Mouse (Mus musculus): Measurements from ENCODE around the gene Elavl1.
"Not testable (repeated sequence)": the region's sequence is repeated elsewhere in the genome, so short reads cannot be mapped to it uniquely, and the experiment has no call there.

The Elavl1 gene

GRCm38 (mm10) chr8:4257350-4257749 is 67.9 kb downstream of the Elavl1 start:
- no peak for DNase-seq

DNA sequence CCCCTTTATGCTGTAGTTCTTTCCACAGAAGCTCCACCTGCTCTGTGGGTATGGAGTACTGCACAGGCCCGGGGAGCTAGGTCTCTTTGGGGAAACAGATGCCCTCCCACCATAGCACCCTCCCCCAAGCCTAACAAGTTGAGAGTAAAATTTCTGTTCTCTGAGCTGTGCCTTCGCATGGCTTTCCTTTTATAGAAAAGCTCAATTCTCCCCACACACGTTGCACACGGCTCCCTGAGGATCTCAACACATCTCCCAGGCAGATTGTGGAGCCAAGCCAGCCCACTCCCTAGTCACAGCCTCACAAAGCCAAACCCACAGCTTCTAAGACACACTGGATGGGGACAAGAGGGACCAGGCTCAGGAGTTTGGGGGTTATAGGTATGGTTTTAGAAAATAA is 68.3 kb downstream of the Elavl1 start:
- no peak for DNase-seq

DNA sequence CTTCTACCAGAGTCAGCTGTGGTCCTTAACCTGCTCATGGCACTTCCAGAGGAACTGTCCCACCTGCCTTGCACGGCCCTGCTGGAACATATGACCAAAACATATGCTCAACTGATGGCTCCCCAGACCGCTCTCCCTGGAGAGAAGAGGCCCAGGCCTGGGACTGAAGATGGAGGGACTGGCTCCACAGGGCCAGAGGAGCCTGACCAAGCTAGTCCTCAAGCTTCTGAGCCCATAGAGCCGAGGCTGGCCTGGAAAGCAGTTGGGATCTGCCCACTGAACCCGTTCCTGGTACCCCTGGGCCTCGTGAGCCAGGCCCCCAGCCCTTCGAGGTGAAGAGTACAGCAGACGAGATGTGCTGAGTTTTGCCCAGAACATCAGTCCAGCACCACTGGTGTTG is 69.7 kb downstream of the Elavl1 start:
- not testable (repeated sequence) for DNase-seq

DNA sequence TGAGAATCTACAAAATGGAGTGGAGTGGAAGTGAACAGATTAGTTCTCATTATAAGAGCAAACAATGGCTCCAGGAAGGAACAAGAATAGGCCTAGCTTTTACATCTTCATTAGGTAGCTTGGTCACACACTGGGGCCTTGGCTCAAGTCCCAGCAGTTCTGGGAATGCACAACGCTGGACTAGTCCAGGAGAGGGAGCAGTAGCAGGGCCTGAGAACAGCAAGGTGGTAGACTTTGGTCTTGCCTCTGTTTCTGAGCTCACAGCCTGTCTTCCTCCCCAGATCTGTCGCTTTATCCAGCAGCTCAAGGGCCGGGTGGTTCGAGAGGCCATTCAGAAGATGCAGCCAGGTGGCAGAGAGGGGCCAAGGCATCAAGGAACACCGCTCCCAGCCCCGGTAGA is 71.2 kb downstream of the Elavl1 start:
- no peak for DNase-seq

- DNase-seq, result peak; percentile 96 to 97
Measured at GRCm38 (mm10) chr8:4252934-4253841, 72.0 kb downstream of the Elavl1 start, which contains the start of gene Snapc2. Gene Snapc2 (plus strand): TSS chr8:4253080.

DNA sequence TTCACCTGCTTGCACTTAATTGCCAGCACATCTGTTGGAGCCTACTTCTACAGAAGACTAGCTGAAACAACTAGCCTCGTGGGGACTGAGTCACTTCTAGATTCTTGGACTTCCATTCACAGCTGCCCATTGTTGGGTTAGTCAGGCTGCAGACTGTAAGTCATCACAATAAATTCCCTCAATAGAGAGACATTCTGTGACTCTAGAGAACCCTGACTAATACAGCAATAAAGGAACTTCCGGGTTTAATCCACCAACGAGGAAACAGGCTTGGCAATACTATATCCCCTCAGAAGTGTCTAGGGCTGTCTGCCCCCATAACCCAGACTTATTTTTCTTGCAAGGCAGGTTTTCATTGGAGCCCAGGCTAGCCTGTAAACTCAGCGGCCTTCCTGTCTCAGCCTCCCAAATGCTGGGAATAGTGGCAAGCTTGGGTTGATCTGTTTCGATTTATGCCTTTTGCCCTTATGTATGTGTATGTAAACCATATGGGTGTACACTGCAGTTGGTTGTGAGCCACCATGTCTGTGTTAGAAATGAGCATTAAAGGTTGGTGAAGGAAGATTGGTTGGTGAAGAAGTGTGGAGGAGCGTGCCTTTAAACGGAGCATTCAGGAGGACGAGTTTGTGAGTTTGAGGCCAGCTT is 73.0 kb downstream of the Elavl1 start:
- DNase-seq, result no peak

DNA sequence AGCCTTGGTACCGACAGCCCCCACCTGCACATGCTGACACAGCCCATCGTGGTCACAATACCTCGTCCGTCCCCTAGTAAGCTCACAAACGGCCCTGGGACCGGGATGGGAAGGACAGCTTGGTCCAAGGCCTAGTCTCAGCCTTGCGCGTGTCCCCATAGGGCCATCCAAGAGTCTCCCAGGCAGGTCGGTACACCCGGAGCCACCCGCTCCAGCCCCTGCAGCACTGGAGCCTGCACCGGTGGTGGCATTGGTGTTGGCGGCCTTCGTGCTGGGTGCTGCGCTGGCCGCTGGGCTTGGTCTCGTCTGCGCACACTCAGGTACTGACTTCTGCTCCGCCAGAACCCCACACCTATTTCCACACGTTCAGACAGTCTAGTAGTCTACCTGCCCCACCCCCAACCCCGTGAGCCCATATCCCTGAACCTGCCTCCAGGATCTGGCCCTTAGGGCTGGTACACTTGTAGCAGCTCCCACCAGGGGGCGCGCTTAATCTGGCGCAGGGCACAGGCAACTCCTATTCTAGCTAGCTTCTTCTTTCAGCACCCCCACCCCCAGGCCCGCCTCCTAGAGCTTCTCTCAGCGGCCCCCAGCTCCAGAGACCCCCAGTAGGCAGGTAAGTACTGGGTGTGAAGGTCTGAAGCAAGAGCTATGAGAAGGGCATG is 74.8 kb downstream of the Elavl1 start:
- peak; percentile 93 for DNase-seq

DNA sequence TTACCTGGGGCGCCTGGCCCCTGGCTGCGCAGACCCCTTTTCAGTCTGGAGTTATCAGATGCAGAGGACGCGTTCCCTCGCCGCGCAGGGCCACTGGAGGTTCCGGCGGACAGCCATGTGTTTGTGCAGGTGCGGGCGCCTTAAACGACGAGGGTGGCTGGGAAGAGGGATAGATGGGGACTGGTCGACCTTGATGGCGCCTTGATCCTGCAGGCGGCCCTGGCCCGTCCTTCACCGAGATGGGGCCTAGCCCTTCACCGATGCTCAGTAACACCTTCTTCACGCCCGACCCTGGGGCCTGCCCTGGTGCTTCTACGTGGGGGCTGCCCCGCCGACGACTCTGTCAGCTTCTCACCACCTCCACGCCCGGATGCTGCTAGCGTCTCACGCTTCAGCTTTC is 76.0 kb downstream of the Elavl1 start:
- DNase-seq, result no peak

DNA sequence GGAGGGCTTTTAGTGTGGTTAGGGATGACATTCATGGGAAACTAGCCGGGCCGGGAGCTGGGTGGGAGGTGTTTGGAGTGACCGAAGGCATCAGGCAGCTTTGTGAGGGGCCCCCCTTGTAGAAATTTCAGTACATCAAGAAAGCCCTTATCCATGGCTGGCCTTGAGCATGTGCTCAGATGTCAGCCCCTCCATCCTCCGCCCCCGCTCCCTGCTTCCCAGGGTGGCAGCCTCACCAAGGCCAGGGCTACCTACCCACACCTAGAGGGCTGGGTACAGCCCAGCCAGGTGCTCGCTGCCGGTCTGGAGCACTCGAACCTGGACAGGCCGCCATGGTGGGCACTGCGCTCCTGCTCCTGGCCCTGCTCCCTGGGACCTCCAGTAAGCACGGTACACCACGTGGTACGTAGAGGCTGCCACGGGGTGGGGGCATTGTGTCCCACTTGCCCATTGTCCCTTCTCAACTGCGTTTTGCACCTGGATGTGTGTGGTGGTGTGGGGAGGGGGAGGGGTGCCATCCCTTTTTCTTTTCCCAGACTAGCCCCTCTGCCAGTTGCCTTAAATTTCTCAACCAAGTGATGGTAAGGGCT is 77.2 kb downstream of the Elavl1 start, which contains the start of gene Tgfbr3l:
Tgfbr3l (plus strand) TSS at position 264 of the 590 bp plus-strand sequence.
- no peak for DNase-seq

- no peak for DNase-seq
Measured at GRCm38 (mm10) chr8:4247241-4247640, 78.0 kb downstream of the Elavl1 start.

DNA sequence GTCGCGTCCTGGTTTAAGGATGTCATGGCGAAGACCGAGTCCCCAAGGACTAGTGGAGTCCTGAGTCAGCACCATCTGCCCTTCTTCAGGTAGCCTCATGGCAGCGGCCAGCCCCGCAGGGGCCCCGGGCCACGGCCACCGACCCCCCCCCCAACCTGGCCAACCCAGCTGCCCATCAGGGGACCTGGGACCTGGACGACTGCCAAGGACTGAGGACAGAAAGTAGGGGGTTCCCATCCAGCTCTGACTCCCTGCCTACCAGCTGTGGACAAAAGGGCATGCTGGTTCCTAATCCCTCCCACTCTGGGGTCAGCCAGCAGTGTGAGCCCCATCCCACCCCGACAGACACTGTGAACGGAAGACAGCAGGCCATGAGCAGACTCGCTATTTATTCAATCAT is 79.5 kb downstream of the Elavl1 start:
- DNase-seq, result no peak

DNA sequence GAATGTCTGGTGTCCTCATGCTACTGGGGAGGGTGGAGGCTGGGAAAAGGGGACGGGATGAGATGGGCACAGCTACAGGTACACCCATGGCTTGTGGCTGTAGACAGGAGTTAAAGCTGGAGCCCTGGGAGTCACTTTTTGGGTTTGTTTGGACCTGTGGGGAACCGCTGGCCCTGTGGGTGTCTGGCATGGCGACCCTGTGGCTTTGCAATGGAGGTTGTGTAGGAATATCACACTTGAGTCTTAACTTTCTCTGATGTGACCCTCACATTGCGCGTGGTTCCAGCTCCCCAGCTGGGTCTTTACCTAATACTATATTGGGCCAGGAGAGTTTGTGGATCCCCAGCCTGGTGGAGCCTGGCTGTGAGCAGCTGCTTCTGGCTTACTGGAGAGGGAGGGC is 80.2 kb downstream of the Elavl1 start:
- no peak for DNase-seq

DNA sequence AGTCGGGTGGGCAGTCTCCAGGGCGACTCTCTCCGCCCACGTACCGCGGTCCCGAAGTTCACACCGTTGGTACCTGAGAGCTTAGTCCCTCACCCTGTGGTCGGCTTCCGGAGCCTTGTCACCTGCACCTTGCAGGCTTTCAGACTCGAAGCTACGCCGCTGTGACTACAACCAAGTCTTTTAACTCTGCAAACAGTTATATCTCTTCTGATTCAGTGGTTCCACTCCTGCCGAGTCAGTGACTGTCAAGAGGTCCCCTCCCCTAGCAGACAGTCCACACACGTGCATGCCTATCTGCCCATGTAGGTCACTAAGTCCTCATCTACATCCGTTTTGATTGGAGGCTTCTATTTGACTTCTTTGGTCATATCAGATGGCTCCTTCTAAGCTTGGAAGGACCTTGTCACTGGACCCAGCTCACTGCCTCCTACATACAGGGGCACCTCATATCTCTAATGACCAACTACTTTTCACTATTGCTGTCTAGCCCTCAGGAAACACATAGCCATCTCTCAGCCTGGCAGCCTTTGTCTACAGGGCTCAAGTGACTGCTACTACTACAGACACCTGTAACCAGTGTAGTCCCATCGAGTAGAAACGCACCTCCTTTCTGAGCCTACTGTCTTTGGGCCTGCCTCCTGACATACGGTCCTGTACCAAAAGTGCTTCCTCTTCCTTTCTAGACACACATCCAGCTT is 85.9 kb downstream of the Elavl1 start:
- DNase-seq, result no peak

GRCm38 (mm10) chr8:4238434-4239192 is 86.6 kb downstream of the Elavl1 start, which contains the start of the genes Map2k7 and Gm49320:
Gene Map2k7 (plus strand): TSS chr8:4238740.
Gene Gm49320 (plus strand): TSS chr8:4238865.
- peak; percentile 99 for DNase-seq

GRCm38 (mm10) chr8:4237814-4238433 is 87.3 kb downstream of the Elavl1 start:
- no peak for DNase-seq

Data from B cell, adult 2 months (primary cell).